Mouse (Mus musculus): ENCODE results near the gene Kctd21.

DNA sequence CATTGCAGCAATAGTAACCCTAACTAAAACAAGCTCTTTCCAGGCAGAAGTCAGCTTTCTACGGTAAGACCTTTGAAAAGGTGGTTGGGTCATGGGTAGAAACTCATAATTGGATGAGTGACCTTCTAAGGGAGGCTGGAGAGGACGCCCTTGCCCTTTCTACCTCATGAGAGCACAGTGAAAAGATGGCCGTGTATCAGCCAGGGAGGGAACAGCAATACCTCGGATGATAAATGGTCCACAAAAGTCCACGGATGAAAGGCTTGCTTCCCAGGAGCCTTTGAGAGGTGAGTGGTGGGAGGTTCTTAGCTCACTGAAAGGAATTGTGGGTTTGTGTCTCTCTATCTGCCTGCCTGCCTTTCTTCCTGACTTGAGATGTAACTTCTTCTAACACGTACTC lies 21.2 kb downstream of the Kctd21 start:
- TF ChIP-seq CTCF (IDR thresholded peaks at IDR 0.05) = no peak
- TF ChIP-seq POLR2A (IDR thresholded peaks at IDR 0.05; ENCODE audit: insufficient read depth, low read depth, low read length) = no peak
